Mouse (Mus musculus) embryonic facial prominence, embryonic 11.5 days (tissue): Measurements from ENCODE around the gene Mefv. TPM values are rescaled to one million over a fixed set of nuclear protein-coding genes. Genes with fewer than 3 reads are reported as not detected.
"Not testable (repeated sequence)": the region's sequence is repeated elsewhere in the genome, so short reads cannot be mapped to it uniquely, and the experiment has no call there.

Experiments used
- ATAC-seq: fragments of 200-750 bp; cut with Nextera tagmentation; replicated peaks from 2 replicates; pipeline ENCODE4 v1.8.0; 2017; ENCODE audit warnings: low read depth; ENCODE audit not compliant: insufficient number of reproducible peaks, low FRiP score, low TSS enrichment
- DNase-seq: peaks from one replicate; pipeline ENCODE4 v3.0.0-alpha.2; 2015; ENCODE audit warnings: low spot score
- H3K27ac ChIP-seq: fragments of 300-500 bp; sonication (generic); replicated peaks from 2 replicates; pipeline ENCODE4 v1.5.1; 2014; ENCODE audit warnings: mild to moderate bottlenecking, low read depth, low read length, control low read depth
- H3K27me3 ChIP-seq: fragments of 300-500 bp; sonication (generic); 2 replicates; pipeline ENCODE4 v1.6.1; 2014; ENCODE audit warnings: mild to moderate bottlenecking, low read length, moderate library complexity, mixed read lengths; ENCODE audit not compliant: control insufficient read depth, insufficient read depth
- H3K36me3 ChIP-seq: fragments of 300-500 bp; sonication (generic); replicated peaks from 2 replicates; pipeline ENCODE4 v1.6.1; 2014; ENCODE audit warnings: low read depth, mild to moderate bottlenecking, low read length, moderate library complexity, mixed read lengths; ENCODE audit not compliant: control insufficient read depth, insufficient read depth
- H3K4me1 ChIP-seq: fragments of 300-500 bp; sonication (generic); 2 replicates; pipeline ENCODE4 v1.6.1; 2014; ENCODE audit warnings: low read length, mixed read lengths; ENCODE audit not compliant: control insufficient read depth, insufficient read depth
- H3K4me2 ChIP-seq: fragments of 300-500 bp; sonication (generic); 2 replicates; pipeline ENCODE4 v1.6.1; 2014; ENCODE audit warnings: low read depth, mild to moderate bottlenecking, control low read depth, low read length, moderate library complexity
- H3K4me3 ChIP-seq: fragments of 300-500 bp; sonication (generic); 2 replicates; pipeline ENCODE4 v1.5.1; 2014; ENCODE audit warnings: low read depth, low read length, control low read depth
- H3K9ac ChIP-seq: fragments of 300-500 bp; sonication (generic); replicated peaks from 2 replicates; pipeline ENCODE4 v1.6.1; 2014; ENCODE audit warnings: mild to moderate bottlenecking, control low read depth, low read length
- H3K9me3 ChIP-seq: fragments of 300-500 bp; sonication (generic); replicated peaks from 2 replicates; pipeline ENCODE4 v1.6.1; 2016; ENCODE audit warnings: mild to moderate bottlenecking, low read length, inconsistent platforms, mixed read lengths; ENCODE audit not compliant: control insufficient read depth
- WGBS: fragments of 180-500 bp; shearing (Covaris S2); extraction: QIAGEN DNeasy Blood & Tissue Kit; methylation state at CpG from one replicate; pipeline ENCODE4 v1.1.7; 2014; 5-methylcytosine and 5-hydroxymethylcytosine counted together
- polyA plus RNA-seq: library from polyadenylated mRNA; unstranded; fragments of >200 nt; fragmentation: Nextera tagmentation; extraction: Ambion mirVana; gene quantifications from 2 replicates; pipeline ENCODE4 v1.2.1, GENCODE M21; 2014

The Mefv gene
- polyA plus RNA-seq, 1 experiment from 2014 or later = not detected

GRCm38 (mm10) chr16:3727980-3728720 is 10.3 kb upstream of the Mefv start:
- H3K4me3 ChIP-seq = no peak overlapping the region
- ATAC-seq (no peak), DNase-seq (no peak)
- 79% methylated on average over 6 of the region's 6 CpGs for WGBS
- H3K27ac ChIP-seq = no peak overlapping the region
- H3K4me1 ChIP-seq = no peaks in the 10 kb centered on the region
- H3K27me3 ChIP-seq = no peaks in the 10 kb centered on the region
- no peaks in the 10 kb centered on the region for H3K9me3 ChIP-seq
- H3K4me2 ChIP-seq = no peak overlapping the region
- no peak overlapping the region for H3K9ac ChIP-seq
- no peaks in the 10 kb centered on the region for H3K36me3 ChIP-seq

GRCm38 (mm10) chr16:3723231-3723630 is 5.3 kb upstream of the Mefv start:
- Histone ChIP-seq H3K4me3 (no peak overlapping the region), H3K4me2 (no peak overlapping the region), H3K27ac (no peak overlapping the region), H3K36me3 (no peaks in the 10 kb centered on the region), H3K27me3 (no peaks in the 10 kb centered on the region), H3K9ac (no peak overlapping the region), H3K4me1 (no peaks in the 10 kb centered on the region), H3K9me3 (no peaks in the 10 kb centered on the region)
- ATAC-seq (no peak), DNase-seq (no peak)
- 78% methylated on average over 3 of the region's 3 CpGs for WGBS

GRCm38 (mm10) chr16:3714731-3715130 is 3.2 kb downstream of the Mefv start:
- WGBS = 91% methylated on average over 2 of the region's 2 CpGs
- Histone ChIP-seq H3K27ac (no peak overlapping the region), H3K4me2 (no peak overlapping the region), H3K27me3 (no peaks in the 10 kb centered on the region), H3K9ac (no peak overlapping the region), H3K9me3 (no peaks in the 10 kb centered on the region; the same call in 1 of the 2 replicates), H3K4me1 (no peaks in the 10 kb centered on the region), H3K36me3 (no peaks in the 10 kb centered on the region), H3K4me3 (no peak overlapping the region)
- DNase-seq = no peak
- no peak for ATAC-seq

GRCm38 (mm10) chr16:3706680-3707079 is 11.2 kb downstream of the Mefv start:
- Histone ChIP-seq H3K36me3 (no peaks in the 10 kb centered on the region), H3K4me1 (no peaks in the 10 kb centered on the region), H3K9me3 (no peaks in the 10 kb centered on the region; the same call in 1 of the 2 replicates), H3K9ac (no peak overlapping the region), H3K27ac (no peak overlapping the region), H3K27me3 (no peaks in the 10 kb centered on the region), H3K4me2 (no peak overlapping the region), H3K4me3 (no peak overlapping the region)
- 87% methylated on average over 6 of the region's 6 CpGs for WGBS
- no peak for ATAC-seq
- no peak for DNase-seq

GRCm38 (mm10) chr16:3700893-3701292 is 17.0 kb downstream of the Mefv start:
- DNase-seq = no peak
- Histone ChIP-seq H3K4me1 (no peaks in the 10 kb centered on the region), H3K27ac (no peak overlapping the region), H3K4me3 (no peak overlapping the region), H3K4me2 (no peak overlapping the region), H3K9me3 (no peaks in the 10 kb centered on the region), H3K36me3 (no peaks in the 10 kb centered on the region), H3K9ac (no peak overlapping the region), H3K27me3 (no peaks in the 10 kb centered on the region)
- 70% methylated on average over 1 of the region's 1 CpGs for WGBS
- no peak for ATAC-seq

- Histone ChIP-seq H3K9ac (no peak overlapping the region), H3K27ac (no peak overlapping the region), H3K4me3 (no peak overlapping the region), H3K4me1 (no peaks in the 10 kb centered on the region), H3K27me3 (no peaks in the 10 kb centered on the region), H3K36me3 (no peaks in the 10 kb centered on the region), H3K4me2 (no peak overlapping the region), H3K9me3 (no peaks in the 10 kb centered on the region)
- no peak for ATAC-seq
- no peak for DNase-seq
- WGBS = 84% methylated on average over 8 of the region's 8 CpGs
Observed at GRCm38 (mm10) chr16:3699281-3699680, 18.6 kb downstream of the Mefv start.

- ATAC-seq, H3K9me3 ChIP-seq: not testable (repeated sequence)
- WGBS = 59% methylated on average over 20 of the region's 20 CpGs
Observed at GRCm38 (mm10) chr16:3689608-3690007, 28.3 kb downstream of the Mefv start.

More at GRCm38 (mm10) chr16:3689608-3690007, 28.3 kb downstream of the Mefv start:
- H3K9ac ChIP-seq, H3K4me1 ChIP-seq, H3K27ac ChIP-seq, H3K4me3 ChIP-seq, H3K27me3 ChIP-seq, H3K4me2 ChIP-seq, H3K36me3 ChIP-seq, DNase-seq: not testable (repeated sequence)
